In the genomic region with DNA sequence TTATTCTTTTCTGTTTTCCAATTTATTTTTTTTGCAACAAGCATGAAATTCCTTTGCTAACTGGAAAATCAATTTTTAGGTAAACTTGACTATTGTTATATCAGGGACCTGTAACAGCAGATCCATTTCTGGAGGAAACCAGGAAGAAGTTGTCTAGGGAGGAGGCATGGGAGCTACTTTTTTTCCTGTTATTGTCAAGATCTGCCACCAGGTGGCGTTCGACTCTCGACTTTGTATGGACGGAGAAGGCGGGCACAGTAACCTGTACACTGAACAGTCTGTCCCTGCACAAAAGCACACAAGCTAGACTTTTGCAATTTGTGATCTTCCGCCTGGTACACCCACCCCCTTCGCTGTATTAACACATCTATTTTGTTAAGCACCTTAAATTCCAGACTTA, we compare ENCODE assay signal across 10 mouse cellular contexts. TPM values are rescaled to one million over a fixed set of nuclear protein-coding genes. Genes with fewer than 3 reads are reported as not detected.
DNase-seq lines count a peak whose midpoint lies in the region; ATAC-seq and TF ChIP-seq lines count a peak whose summit lies in the region.
"Had no signal": no experiment of that assay in that cellular context is flagged by ENCODE, and none has a peak within 500 bp of the region (broad histone marks: within the 10 kb centered on the region; RNA-seq: fewer than 3 reads in every experiment).

No protein-coding gene starts in this region.

- ATAC-seq in kidney, embryonic 16.5 days (ENCODE audit: low FRiP score, low TSS enrichment): no peak
- no peak for ATAC-seq in heart, postnatal 0 days (ENCODE audit: insufficient read depth, low read depth)
- ATAC-seq in neutrophil, adult 5-6 weeks (ENCODE audit: extremely low read depth, insufficient number of reproducible peaks, low FRiP score, poor library complexity, severe bottlenecking): 0 out of 2 replicates have a peak, but pooled peaks have one; percentile 31

- WGBS in kidney, adult 2 months: 6% methylated on average over 7 of the region's 7 CpGs
- WGBS in kidney, embryonic 16.5 days: 6% methylated on average over 7 of the region's 7 CpGs
- 5% methylated on average over 7 of the region's 7 CpGs for WGBS in heart, postnatal 0 days

- TF ChIP-seq CTCF in kidney, adult 2 months (conservative IDR thresholded peaks at IDR 0.05; ENCODE audit: insufficient read depth, insufficient read length, low read depth, low read length): peak; percentile 76
- peak; percentile 81 for TF ChIP-seq CTCF in heart, postnatal 0 days (IDR thresholded peaks at IDR 0.05; ENCODE audit: low read depth)

- no peaks in the 10 kb centered on the region for H3K36me3 ChIP-seq in kidney, adult 2 months (ENCODE audit: control insufficient read depth, insufficient read depth, low read length)
- no peaks in the 10 kb centered on the region for H3K36me3 ChIP-seq in kidney, embryonic 16.5 days (ENCODE audit: insufficient read depth, low read length)
- H3K36me3 ChIP-seq in heart, postnatal 0 days (replicated peaks; ENCODE audit: control insufficient read depth, insufficient read depth, low read length): no peaks in the 10 kb centered on the region

- no peak for TF ChIP-seq EP300 in heart, postnatal 0 days (IDR thresholded peaks at IDR 0.05; ENCODE audit: low read depth)

- H3K9ac ChIP-seq in kidney, embryonic 16.5 days (replicated peaks; ENCODE audit: low read length): no peak overlapping the region
- no peak overlapping the region for H3K9ac ChIP-seq in heart, postnatal 0 days (replicated peaks; ENCODE audit: low read depth, low read length)

- no peaks in the 10 kb centered on the region for H3K4me1 ChIP-seq in kidney, adult 2 months (ENCODE audit: control insufficient read depth, insufficient read depth, low read length)
- H3K4me1 ChIP-seq in kidney, embryonic 16.5 days (ENCODE audit: insufficient read depth, low read length): no peaks in the 10 kb centered on the region
- H3K4me1 ChIP-seq in heart, postnatal 0 days (ENCODE audit: control insufficient read depth, insufficient read depth): no peaks in the 10 kb centered on the region

- no peaks in the 10 kb centered on the region for H3K27me3 ChIP-seq in kidney, adult 2 months (replicated peaks; ENCODE audit: control insufficient read depth, insufficient read depth, low read length)
- H3K27me3 ChIP-seq in kidney, embryonic 16.5 days (ENCODE audit: insufficient read depth, low read length): peaks cover 10% of the 10 kb centered on the region
- no peaks in the 10 kb centered on the region for H3K27me3 ChIP-seq in heart, postnatal 0 days (ENCODE audit: control insufficient read depth, insufficient read depth, low read length)

- H3K9me3 ChIP-seq in kidney, embryonic 16.5 days (ENCODE audit: low read length): no peaks in the 10 kb centered on the region
- no peaks in the 10 kb centered on the region for H3K9me3 ChIP-seq in heart, postnatal 0 days (replicated peaks; ENCODE audit: control insufficient read depth, low read length)

- peak; percentile 76 for DNase-seq in kidney, adult 2 months
- DNase-seq in T-cell, adult 2 months (ENCODE audit: low spot score): peak; percentile 65
- peak; percentile 60 to 64 for DNase-seq in cerebellum, postnatal 36 days
- peak; percentile 87 for DNase-seq in heart, postnatal 0 days (ENCODE audit: low spot score)
- peak; percentile 57 to 65 for DNase-seq in left cerebral cortex, postnatal 36 days (ENCODE audit: low spot score in 2 of 2)
- DNase-seq in testis, postnatal 14 days (ENCODE audit: low spot score): peak; percentile 62

- no peak overlapping the region for H3K4me3 ChIP-seq in kidney, adult 2 months (ENCODE audit: insufficient read depth, low read depth, low read length)
- H3K4me3 ChIP-seq in kidney, embryonic 16.5 days (ENCODE audit: low read length): no peak overlapping the region
- H3K4me3 ChIP-seq in heart, postnatal 0 days (ENCODE audit: low read depth, low read length): no peak overlapping the region
- H3K4me3 ChIP-seq: erythroblast, embryonic 14.5 days had no signal

- no peak for TF ChIP-seq POLR2A in kidney, adult 2 months (IDR thresholded peaks at IDR 0.05; ENCODE audit: low read depth, low read length)

- intact Hi-C loops in left cerebral cortex, postnatal 36 days (cut with DNase I): no loop called here

- no peak overlapping the region for H3K27ac ChIP-seq in kidney, adult 2 months (ENCODE audit: insufficient read depth, low read depth, low read length)
- no peak overlapping the region for H3K27ac ChIP-seq in kidney, embryonic 16.5 days (ENCODE audit: low read length)
- H3K27ac ChIP-seq in heart, postnatal 0 days (ENCODE audit: low read depth): no peak overlapping the region
- H3K27ac ChIP-seq: macrophage had no signal

- H3K4me2 ChIP-seq in kidney, embryonic 16.5 days (replicated peaks; ENCODE audit: low read depth, low read length): no peak overlapping the region
- H3K4me2 ChIP-seq in heart, postnatal 0 days (ENCODE audit: low read depth, low read length): no peak overlapping the region

RNA-seq across cellular contexts. Expression of gene Ttll11, which starts 4.2 kb away (rescaled TPM):
- polyA plus RNA-seq in kidney, adult 2 months (2012; rRNA removed): 0.41 and 0.84 TPM in 2 replicates
- polyA plus RNA-seq in kidney, embryonic 16.5 days (2015; fragmentation: Nextera tagmentation; extraction: Ambion mirVana): 0.28 and 0.75 TPM in 2 replicates
- 3.9 and 5.0 TPM in 2 replicates for total RNA-seq in heart, postnatal 0 days (2014; rRNA removed; ENCODE audit: low replicate concordance)
- 1.5 and 1.7 TPM in 2 replicates for polyA plus RNA-seq in heart, postnatal 0 days (2015; fragmentation: Nextera tagmentation; extraction: Ambion mirVana)
- total RNA-seq in left cerebral cortex, postnatal 36 days (2021): 10 to 100 TPM; 38.0 to 42.8 TPM
- 0.25 and 3.4 TPM in 2 replicates for total RNA-seq in neutrophil, adult 5-6 weeks (2017)
